Mouse (Mus musculus): ENCODE measurements around the gene Prr5l. TPM values are rescaled to one million over a fixed set of nuclear protein-coding genes. Genes with fewer than 3 reads are reported as not detected.
A peak's percentile ranks its signal among the peaks of the same experiment; 100 is the strongest.

Gene Prr5l
- polyA plus RNA-seq, 1 experiment from 2014 or later, result 3.8 TPM

DNA sequence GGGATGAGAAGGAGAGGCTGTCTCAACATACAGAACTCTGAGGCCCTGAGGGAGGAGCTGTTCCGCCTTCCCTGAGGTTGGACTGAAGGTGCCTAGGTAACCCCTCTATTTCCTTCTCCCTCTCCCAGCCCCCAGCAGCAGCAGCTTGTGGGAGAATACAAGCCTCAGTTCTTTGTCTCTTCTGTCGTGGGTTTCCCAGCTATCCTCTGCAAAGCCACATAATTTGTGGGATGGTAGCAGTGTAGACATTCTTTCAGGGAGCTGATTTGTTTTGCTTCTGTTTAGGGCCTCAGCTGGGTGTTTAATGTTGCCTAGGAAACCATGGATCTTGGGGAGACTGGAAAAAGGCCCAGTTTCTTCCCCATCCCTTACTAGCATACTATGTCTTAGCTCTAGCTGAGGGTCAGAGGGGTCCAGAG, 37.3 kb upstream of the Prr5l start:
- ATAC-seq (ENCODE audit: low FRiP score, low TSS enrichment), result no peak
- Histone ChIP-seq H3K27ac (replicated peaks) (no peak overlapping the region), H3K9ac (ENCODE audit: low read length) (no peak overlapping the region), H3K9me3 (ENCODE audit: control insufficient read depth, low read length) (no peaks in the 10 kb centered on the region), H3K4me1 (replicated peaks; ENCODE audit: control insufficient read depth, insufficient read depth) (no peaks in the 10 kb centered on the region), H3K4me3 (ENCODE audit: low read depth, low read length) (no peak overlapping the region), H3K4me2 (replicated peaks; ENCODE audit: low read depth) (no peak overlapping the region), H3K36me3 (ENCODE audit: control insufficient read depth, insufficient read depth, low read length) (no peaks in the 10 kb centered on the region), H3K27me3 (ENCODE audit: control insufficient read depth, insufficient read depth, low read length) (no peaks in the 10 kb centered on the region)
- peak; percentile 19 for DNase-seq (ENCODE audit: low spot score)
- WGBS, result 53% methylated on average over 2 of the region's 2 CpGs
- TF ChIP-seq EP300 (optimal IDR thresholded peaks at IDR 0.05) (no peak), CTCF (IDR thresholded peaks at IDR 0.05; ENCODE audit: low read depth) (peak; percentile 39; the same call in 1 of the 2 replicates)

DNA sequence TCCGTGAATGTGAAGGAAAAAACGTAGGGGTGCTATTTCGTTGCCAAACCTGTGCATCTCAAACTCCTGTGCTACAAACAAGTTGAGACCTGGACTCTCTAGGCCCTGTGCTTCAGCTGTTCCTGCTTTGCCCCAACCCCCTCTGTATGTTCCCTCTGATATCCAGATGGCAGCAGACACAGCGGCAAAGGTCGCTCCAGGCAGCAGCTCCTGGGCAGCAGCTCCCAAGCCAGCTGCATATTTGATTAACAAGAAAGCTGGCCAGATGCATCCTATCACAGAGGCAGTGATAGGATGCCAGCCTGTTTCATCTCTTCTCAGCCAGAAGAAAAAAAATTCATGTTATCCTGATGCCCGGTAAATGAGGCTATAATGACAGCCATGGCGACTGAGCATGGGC, 35.7 kb upstream of the Prr5l start:
- H3K27me3 ChIP-seq (ENCODE audit: control insufficient read depth, insufficient read depth, low read length), result no peaks in the 10 kb centered on the region
- TF ChIP-seq EP300 (optimal IDR thresholded peaks at IDR 0.05), result no peak
- TF ChIP-seq CTCF (IDR thresholded peaks at IDR 0.05; ENCODE audit: low read depth), result no peak
- no peaks in the 10 kb centered on the region for H3K36me3 ChIP-seq (ENCODE audit: control insufficient read depth, insufficient read depth, low read length)
- no peaks in the 10 kb centered on the region for H3K4me1 ChIP-seq (replicated peaks; ENCODE audit: control insufficient read depth, insufficient read depth)
- H3K9me3 ChIP-seq (ENCODE audit: control insufficient read depth, low read length), result no peaks in the 10 kb centered on the region
- no peak overlapping the region for H3K4me2 ChIP-seq (replicated peaks; ENCODE audit: low read depth)
- no peak for DNase-seq (ENCODE audit: low spot score)
- 75% methylated on average over 7 of the region's 7 CpGs for WGBS
- no peak overlapping the region for H3K27ac ChIP-seq (replicated peaks)
- no peak for ATAC-seq (ENCODE audit: low FRiP score, low TSS enrichment)
- H3K4me3 ChIP-seq (ENCODE audit: low read depth, low read length), result no peak overlapping the region
- H3K9ac ChIP-seq (ENCODE audit: low read length), result no peak overlapping the region

DNA sequence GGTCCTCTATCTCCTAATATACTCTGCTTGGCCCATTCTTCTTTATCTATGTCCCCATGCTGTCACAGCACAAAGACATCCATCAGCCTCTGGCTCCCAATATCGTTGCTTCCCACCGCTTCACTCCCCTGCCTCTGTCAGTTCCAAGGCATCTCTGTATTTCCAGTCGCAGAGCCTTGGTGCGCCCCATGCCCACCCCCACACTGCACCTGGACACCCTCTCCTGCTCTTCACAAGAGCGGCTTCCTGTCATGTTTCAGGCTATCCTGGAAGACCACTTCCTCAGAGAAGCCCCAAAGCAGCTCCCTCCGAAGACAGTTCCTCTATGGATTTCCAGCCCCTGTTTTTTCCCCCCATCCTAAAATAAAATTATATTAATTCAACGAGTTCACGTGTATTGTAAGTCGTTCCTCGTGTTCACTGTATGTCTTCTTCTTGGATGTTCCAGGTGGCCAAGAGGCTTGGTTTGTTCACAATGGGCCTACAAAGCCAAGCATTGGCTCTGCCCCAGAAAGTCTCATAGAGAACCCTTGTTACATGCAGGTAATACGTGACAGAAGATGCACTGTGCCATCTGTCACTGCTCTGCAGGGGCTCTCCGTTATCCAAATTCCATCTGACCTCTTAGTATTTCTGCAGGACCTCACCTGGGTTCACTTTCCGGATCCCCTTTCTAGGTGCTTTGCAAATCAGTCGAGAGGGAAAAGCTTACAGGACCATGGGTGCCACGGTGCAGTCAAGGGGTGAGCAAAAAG, 26.7 kb upstream of the Prr5l start:
- TF ChIP-seq EP300 (optimal IDR thresholded peaks at IDR 0.05), result no peak
- no peak for TF ChIP-seq CTCF (IDR thresholded peaks at IDR 0.05; ENCODE audit: low read depth)

DNA sequence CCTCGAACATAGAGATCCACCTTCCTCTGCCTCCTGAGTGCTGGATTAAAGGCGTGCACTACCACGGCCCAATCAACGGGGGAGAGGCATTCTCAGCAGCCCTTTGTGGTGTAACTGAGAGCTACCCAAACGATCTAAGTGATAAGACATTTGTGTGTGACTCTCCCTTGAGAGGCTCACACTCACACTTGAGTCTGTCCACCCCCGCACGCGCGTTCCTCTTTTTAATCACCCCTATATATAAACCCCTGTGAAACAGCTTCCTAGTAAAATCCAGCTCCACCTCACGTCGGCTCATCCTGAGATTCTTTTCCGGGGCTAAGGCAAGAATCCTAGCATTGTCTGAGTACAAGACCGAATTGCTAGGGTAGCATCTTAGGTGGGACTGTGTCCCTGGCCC, 25.9 kb upstream of the Prr5l start:
- H3K27me3 ChIP-seq (ENCODE audit: control insufficient read depth, insufficient read depth, low read length), result no peaks in the 10 kb centered on the region
- no peaks in the 10 kb centered on the region for H3K4me1 ChIP-seq (replicated peaks; ENCODE audit: control insufficient read depth, insufficient read depth)
- H3K36me3 ChIP-seq (ENCODE audit: control insufficient read depth, insufficient read depth, low read length), result no peaks in the 10 kb centered on the region
- DNase-seq (ENCODE audit: low spot score), result no peak
- 78% methylated on average over 13 of the region's 13 CpGs for WGBS
- H3K27ac ChIP-seq (replicated peaks), result no peak overlapping the region
- no peak for ATAC-seq (ENCODE audit: low FRiP score, low TSS enrichment)
- H3K4me3 ChIP-seq (ENCODE audit: low read depth, low read length), result no peak overlapping the region
- H3K9ac ChIP-seq (ENCODE audit: low read length), result no peak overlapping the region
- no peak overlapping the region for H3K4me2 ChIP-seq (replicated peaks; ENCODE audit: low read depth)
- no peak for TF ChIP-seq EP300 (optimal IDR thresholded peaks at IDR 0.05)
- TF ChIP-seq CTCF (IDR thresholded peaks at IDR 0.05; ENCODE audit: low read depth), result no peak
- no peaks in the 10 kb centered on the region for H3K9me3 ChIP-seq (ENCODE audit: control insufficient read depth, low read length)

More for the DNA sequence above, 26.7 kb upstream of the Prr5l start:
- no peak overlapping the region for H3K27ac ChIP-seq (replicated peaks)
- 91% methylated on average over 15 of the region's 15 CpGs for WGBS
- H3K27me3 ChIP-seq (ENCODE audit: control insufficient read depth, insufficient read depth, low read length), result no peaks in the 10 kb centered on the region
- H3K4me2 ChIP-seq (replicated peaks; ENCODE audit: low read depth), result no peak overlapping the region
- DNase-seq (ENCODE audit: low spot score), result no peak
- H3K4me1 ChIP-seq (replicated peaks; ENCODE audit: control insufficient read depth, insufficient read depth), result no peaks in the 10 kb centered on the region
- no peak overlapping the region for H3K9ac ChIP-seq (ENCODE audit: low read length)
- no peak for ATAC-seq (ENCODE audit: low FRiP score, low TSS enrichment)
- H3K4me3 ChIP-seq (ENCODE audit: low read depth, low read length), result no peak overlapping the region
- no peaks in the 10 kb centered on the region for H3K36me3 ChIP-seq (ENCODE audit: control insufficient read depth, insufficient read depth, low read length)
- no peaks in the 10 kb centered on the region for H3K9me3 ChIP-seq (ENCODE audit: control insufficient read depth, low read length)

DNA sequence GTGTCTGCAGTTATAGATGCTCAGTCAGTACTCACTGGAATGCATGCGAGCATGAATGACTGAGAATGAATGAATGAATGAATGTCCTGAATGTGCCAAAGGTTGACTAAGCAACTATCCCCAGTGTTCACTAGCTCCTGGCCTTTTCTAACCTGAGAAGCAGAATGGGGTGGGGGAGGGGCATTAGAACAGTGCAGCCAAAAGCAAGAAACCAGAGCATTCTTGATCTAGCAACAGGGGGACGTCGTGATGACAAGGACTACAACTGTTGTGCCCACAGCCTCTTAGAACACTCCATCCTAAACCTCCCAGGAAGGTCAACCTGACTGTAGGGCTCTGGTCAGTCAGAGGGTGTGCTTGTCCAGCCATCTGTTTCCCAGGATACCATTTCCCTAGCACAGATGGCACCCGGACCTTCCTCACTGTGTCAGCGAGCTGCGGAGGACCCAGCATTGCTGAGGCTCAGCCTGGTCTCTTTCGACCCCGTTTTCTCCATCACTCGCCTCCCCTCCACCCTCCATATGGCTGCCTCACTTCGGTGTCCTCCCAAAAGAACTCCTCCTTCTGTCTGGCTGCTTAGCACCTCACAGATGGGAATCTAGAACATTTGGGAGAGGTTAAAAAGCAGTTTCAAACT, 24.7 kb upstream of the Prr5l start:
- no peaks in the 10 kb centered on the region for H3K36me3 ChIP-seq (ENCODE audit: control insufficient read depth, insufficient read depth, low read length)
- H3K4me3 ChIP-seq (ENCODE audit: low read depth, low read length), result no peak overlapping the region
- no peak overlapping the region for H3K27ac ChIP-seq (replicated peaks)
- H3K27me3 ChIP-seq (ENCODE audit: control insufficient read depth, insufficient read depth, low read length), result no peaks in the 10 kb centered on the region
- no peak overlapping the region for H3K4me2 ChIP-seq (replicated peaks; ENCODE audit: low read depth)
- WGBS, result 82% methylated on average over 10 of the region's 10 CpGs
- no peaks in the 10 kb centered on the region for H3K9me3 ChIP-seq (ENCODE audit: control insufficient read depth, low read length)
- ATAC-seq (ENCODE audit: low FRiP score, low TSS enrichment) (no peak), DNase-seq (ENCODE audit: low spot score) (no peak)
- no peak for TF ChIP-seq CTCF (IDR thresholded peaks at IDR 0.05; ENCODE audit: low read depth)
- no peak for TF ChIP-seq EP300 (optimal IDR thresholded peaks at IDR 0.05)
- H3K9ac ChIP-seq (ENCODE audit: low read length), result no peak overlapping the region
- no peaks in the 10 kb centered on the region for H3K4me1 ChIP-seq (replicated peaks; ENCODE audit: control insufficient read depth, insufficient read depth)

DNA sequence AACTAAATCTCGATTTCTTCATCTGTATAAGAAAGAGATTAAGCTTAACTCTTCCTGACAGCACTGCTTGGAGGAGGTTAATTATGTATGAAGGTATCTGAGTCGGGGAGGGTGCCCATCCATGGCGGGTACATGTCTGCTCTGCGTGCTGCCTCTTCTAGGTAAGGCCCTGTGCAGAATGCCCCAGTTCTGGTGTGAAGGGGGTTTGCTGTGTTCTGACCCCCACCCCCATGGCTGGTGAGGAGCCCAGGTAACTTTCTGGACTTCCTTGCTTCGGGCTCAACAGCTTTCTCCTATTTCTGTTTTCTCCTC, 23.5 kb upstream of the Prr5l start:
- no peaks in the 10 kb centered on the region for H3K4me1 ChIP-seq (replicated peaks; ENCODE audit: control insufficient read depth, insufficient read depth)
- WGBS, result 60% methylated on average over 5 of the region's 5 CpGs
- H3K27ac ChIP-seq (replicated peaks), result no peak overlapping the region
- TF ChIP-seq EP300 (optimal IDR thresholded peaks at IDR 0.05), result no peak
- no peak for TF ChIP-seq CTCF (IDR thresholded peaks at IDR 0.05; ENCODE audit: low read depth)
- no peaks in the 10 kb centered on the region for H3K27me3 ChIP-seq (ENCODE audit: control insufficient read depth, insufficient read depth, low read length)
- DNase-seq (ENCODE audit: low spot score) (no peak), ATAC-seq (ENCODE audit: low FRiP score, low TSS enrichment) (no peak)
- H3K4me3 ChIP-seq (ENCODE audit: low read depth, low read length), result no peak overlapping the region
- no peaks in the 10 kb centered on the region for H3K9me3 ChIP-seq (ENCODE audit: control insufficient read depth, low read length)
- H3K4me2 ChIP-seq (replicated peaks; ENCODE audit: low read depth), result peak overlapping the region; percentile 47; the same call in 1 of the 2 replicates
- no peaks in the 10 kb centered on the region for H3K36me3 ChIP-seq (ENCODE audit: control insufficient read depth, insufficient read depth, low read length)
- no peak overlapping the region for H3K9ac ChIP-seq (ENCODE audit: low read length)
